Mouse (Mus musculus) limb, embryonic 13.5 days (tissue): ENCODE measurements around the gene Hist1h4k. TPM values are rescaled to one million over a fixed set of nuclear protein-coding genes. Genes with fewer than 3 reads are reported as not detected.
"Not testable (repeated sequence)": the region's sequence is repeated elsewhere in the genome, so short reads cannot be mapped to it uniquely, and the experiment has no call there.

Source experiments
- ATAC-seq: fragments of 200-750 bp; cut with Nextera tagmentation; 2 replicates; pipeline ENCODE4 v1.8.0; 2017; ENCODE audit warnings: low read depth, moderate number of reproducible peaks, moderate TSS enrichment; ENCODE audit not compliant: low FRiP score
- H3K27ac ChIP-seq: fragments of 300-500 bp; sonication (generic); 2 replicates; pipeline ENCODE4 v1.5.1; 2015; ENCODE audit warnings: inconsistent platforms, mild to moderate bottlenecking, moderate library complexity
- H3K27me3 ChIP-seq: fragments of 300-500 bp; sonication (generic); 2 replicates; pipeline ENCODE4 v1.6.1; 2015; ENCODE audit warnings: mild to moderate bottlenecking, inconsistent platforms
- H3K36me3 ChIP-seq: fragments of 300-500 bp; sonication (generic); 2 replicates; pipeline ENCODE4 v1.6.1; 2015; ENCODE audit warnings: inconsistent platforms, mild to moderate bottlenecking, moderate library complexity
- H3K4me1 ChIP-seq: fragments of 300-500 bp; sonication (generic); 2 replicates; pipeline ENCODE4 v1.6.1; 2015; ENCODE audit warnings: inconsistent platforms
- H3K4me2 ChIP-seq: fragments of 300-500 bp; sonication (generic); replicated peaks from 2 replicates; pipeline ENCODE4 v1.6.1; 2015; ENCODE audit warnings: inconsistent platforms, mild to moderate bottlenecking, moderate library complexity
- H3K4me3 ChIP-seq: fragments of 300-500 bp; sonication (generic); 2 replicates; pipeline ENCODE4 v1.5.1; 2015; ENCODE audit warnings: moderate library complexity, mild to moderate bottlenecking, inconsistent platforms
- H3K9ac ChIP-seq: fragments of 300-500 bp; sonication (generic); 2 replicates; pipeline ENCODE4 v1.6.1; 2015; ENCODE audit warnings: mild to moderate bottlenecking, inconsistent platforms
- H3K9me3 ChIP-seq: fragments of 300-500 bp; sonication (generic); 2 replicates; pipeline ENCODE4 v1.6.1; 2016; ENCODE audit warnings: inconsistent platforms
- WGBS: fragments of 180-500 bp; shearing (Covaris S2); methylation state at CpG from one replicate; pipeline ENCODE4 v1.1.7; 2015; 5-methylcytosine and 5-hydroxymethylcytosine counted together
- polyA plus RNA-seq: library from polyadenylated mRNA; unstranded; fragments of >200 nt; fragmentation: Nextera tagmentation; extraction: Ambion mirVana; gene quantifications from 2 replicates; pipeline ENCODE4 v1.2.1, GENCODE M21; 2015

The Hist1h4k gene
- polyA plus RNA-seq, 1 experiment from 2014 or later = 8.4 TPM

DNA sequence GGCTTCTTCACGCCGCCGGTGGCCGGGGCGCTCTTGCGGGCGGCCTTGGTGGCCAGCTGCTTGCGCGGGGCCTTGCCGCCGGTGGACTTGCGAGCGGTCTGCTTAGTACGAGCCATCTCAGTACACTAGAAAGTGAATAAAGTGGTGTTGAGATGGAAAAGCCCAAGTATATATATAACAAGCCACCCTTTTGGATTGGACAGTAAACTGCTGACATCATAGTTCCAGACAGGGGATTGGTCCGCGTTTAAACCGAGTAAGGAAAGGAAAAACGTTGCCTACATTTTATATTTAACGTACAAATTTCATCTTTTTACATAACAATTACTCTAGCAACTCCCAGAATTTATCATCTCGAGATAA is 32.9 kb upstream of the Hist1h4k start, which contains the start of gene Hist1h3i:
Gene Hist1h3i, minus strand, starts transcription at position 116 of the 363 bp plus-strand sequence.
- no peaks in the 10 kb centered on the region for H3K9me3 ChIP-seq
- peak within 1 kb of the TSS; percentile 49 for H3K4me3 ChIP-seq
- H3K27ac ChIP-seq = peak within 1 kb of the TSS; percentile 87
- 0% methylated on average over 13 of the region's 20 CpGs for WGBS
- peaks cover 34% of the 10 kb centered on the region for H3K4me1 ChIP-seq
- peak; percentile 78 for ATAC-seq
- no peaks in the 10 kb centered on the region for H3K36me3 ChIP-seq
- H3K27me3 ChIP-seq = no peaks in the 10 kb centered on the region
- H3K4me2 ChIP-seq = peak within 1 kb of the TSS; percentile 80
- peak within 1 kb of the TSS; percentile 77 for H3K9ac ChIP-seq

DNA sequence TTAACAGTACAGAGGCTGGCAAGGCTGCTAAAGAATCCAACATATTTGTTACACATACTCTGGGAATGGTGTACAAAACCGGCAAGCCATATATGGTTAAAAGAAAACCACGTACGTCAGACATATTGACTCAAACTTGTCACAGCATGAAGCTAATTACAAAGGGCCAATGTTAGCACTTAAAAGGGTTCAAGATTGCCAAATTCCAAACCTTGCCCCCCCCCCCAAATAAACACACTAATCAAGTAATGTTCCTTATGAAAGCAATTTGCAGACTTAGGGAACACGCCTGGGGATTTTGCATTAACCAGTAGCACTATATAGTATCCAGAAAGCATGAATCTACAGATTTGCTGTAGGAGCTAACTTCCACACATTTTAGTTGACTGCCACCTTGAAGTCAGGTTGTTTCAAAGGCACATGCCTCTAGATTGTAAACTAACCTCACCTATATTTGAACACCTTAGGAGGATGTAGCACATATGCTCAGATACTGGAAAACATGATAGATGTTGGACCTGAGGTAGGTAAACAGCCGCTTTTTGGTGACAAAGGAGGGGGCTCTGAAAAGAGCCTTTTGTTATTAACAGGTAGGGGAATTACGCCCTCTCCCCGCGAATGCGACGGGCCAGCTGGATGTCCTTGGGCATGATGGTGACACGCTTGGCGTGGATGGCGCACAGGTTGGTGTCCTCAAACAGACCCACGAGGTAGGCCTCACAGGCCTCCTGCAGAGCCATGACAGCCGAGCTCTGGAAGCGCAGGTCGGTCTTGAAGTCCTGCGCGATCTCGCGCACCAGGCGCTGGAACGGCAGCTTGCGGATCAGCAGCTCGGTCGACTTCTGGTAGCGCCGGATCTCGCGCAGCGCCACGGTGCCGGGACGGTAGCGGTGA is 32.3 kb upstream of the Hist1h4k start:
- H3K36me3 ChIP-seq, ATAC-seq, H3K27me3 ChIP-seq, H3K9me3 ChIP-seq: not testable (repeated sequence)
- Histone ChIP-seq H3K4me1 (peaks cover 33% of the 10 kb centered on the region), H3K4me2 (peak overlapping the region; percentile 80), H3K4me3 (peak overlapping the region; percentile 49), H3K9ac (peak overlapping the region; percentile 77), H3K27ac (peak overlapping the region; percentile 87)
- WGBS = under 1% methylated on average over 19 of the region's 35 CpGs

GRCm38 (mm10) chr13:21781639-21782038 is 31.3 kb upstream of the Hist1h4k start:
- peaks cover 33% of the 10 kb centered on the region for H3K4me1 ChIP-seq
- H3K27ac ChIP-seq = no peak overlapping the region; the same call in 1 of the 2 replicates
- no peaks in the 10 kb centered on the region for H3K36me3 ChIP-seq
- no peak for ATAC-seq
- no peak overlapping the region for H3K4me3 ChIP-seq
- 93% methylated on average over 1 of the region's 1 CpGs for whole genome bisulfite sequencing
- no peaks in the 10 kb centered on the region for H3K9me3 ChIP-seq
- no peaks in the 10 kb centered on the region for H3K27me3 ChIP-seq
- no peak overlapping the region for H3K9ac ChIP-seq
- no peak overlapping the region for H3K4me2 ChIP-seq

DNA sequence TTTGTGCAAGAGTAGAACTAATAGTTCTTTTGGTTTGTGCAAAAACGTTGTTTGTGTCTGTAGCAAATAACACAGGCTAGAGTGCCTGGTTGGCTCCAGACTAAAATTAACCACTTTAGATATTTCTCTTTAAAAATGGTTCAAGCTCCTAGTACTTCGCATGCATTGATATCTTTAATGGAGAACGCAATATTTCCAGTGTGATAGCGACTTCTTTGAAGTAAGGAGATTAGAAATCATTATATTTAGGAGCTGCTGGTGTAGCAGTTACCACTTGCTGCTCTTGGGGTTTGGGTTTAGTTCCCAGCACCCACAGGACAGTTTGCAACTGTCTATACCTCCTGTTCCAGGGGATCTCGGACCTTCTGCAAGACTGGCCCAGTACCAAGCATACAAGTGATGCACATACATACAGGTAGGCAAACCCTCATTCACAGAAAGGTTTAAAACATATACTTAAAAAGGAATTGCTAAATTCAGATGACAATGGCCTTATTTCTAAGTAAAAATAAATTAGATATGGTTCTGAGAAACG is 30.8 kb upstream of the Hist1h4k start:
- H3K9ac ChIP-seq = peak overlapping the region; percentile 85; the same call in 1 of the 2 replicates
- peak overlapping the region; percentile 90 for H3K4me2 ChIP-seq
- H3K4me1 ChIP-seq = peaks cover 32% of the 10 kb centered on the region
- H3K9me3 ChIP-seq = no peaks in the 10 kb centered on the region
- 42% methylated on average over 6 of the region's 6 CpGs for WGBS
- H3K36me3 ChIP-seq = no peaks in the 10 kb centered on the region
- peak overlapping the region; percentile 59 for H3K4me3 ChIP-seq
- no peaks in the 10 kb centered on the region for H3K27me3 ChIP-seq
- ATAC-seq = no peak
- peak overlapping the region; percentile 97 for H3K27ac ChIP-seq

DNA sequence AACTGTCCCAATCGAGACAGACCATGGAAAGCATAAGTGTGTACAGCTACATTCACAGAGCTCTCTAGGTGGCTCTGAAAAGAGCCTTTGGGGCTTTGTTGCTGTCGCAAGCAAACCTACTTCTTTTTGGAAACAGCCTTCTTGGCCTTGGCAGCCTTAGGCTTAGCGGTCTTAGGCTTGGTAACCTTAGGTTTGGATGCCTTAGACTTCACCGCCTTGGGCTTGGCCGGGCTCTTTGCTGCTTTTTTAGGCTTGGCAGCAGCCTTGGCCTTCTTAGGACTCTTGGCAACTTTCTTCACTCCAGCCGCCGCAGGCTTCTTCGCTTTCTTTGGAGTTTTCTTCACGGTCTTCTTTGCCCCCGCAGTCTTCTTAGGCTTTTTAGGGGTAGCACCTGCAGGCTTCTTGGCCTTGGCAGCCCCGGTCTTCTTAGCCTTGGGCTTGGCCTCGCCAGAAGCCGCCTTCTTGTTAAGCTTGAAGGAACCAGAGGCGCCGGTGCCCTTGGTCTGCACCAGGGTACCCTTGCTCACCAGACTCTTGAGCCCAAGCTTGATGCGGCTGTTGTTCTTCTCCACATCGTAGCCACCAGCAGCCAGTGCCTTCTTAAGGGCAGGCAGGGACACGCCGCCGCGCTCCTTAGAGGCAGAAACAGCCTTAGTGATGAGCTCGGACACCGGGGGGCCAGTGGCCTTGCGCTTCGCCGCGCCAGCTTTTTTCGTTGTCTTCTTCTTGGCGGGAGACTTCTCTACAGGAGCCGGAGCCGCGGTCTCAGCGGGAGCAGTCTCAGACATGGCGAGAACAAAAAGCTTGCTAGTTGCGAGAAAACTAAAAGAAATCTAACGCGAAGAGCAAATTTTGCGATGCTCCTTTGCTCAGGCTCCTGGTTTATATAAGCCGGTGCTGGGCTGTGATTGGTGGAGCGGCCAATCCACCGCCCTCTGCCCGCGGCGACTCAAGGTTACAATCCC is 29.7 kb upstream of the Hist1h4k start, which contains the start of gene Hist1h1b:
Gene Hist1h1b, minus strand, starts transcription at position 859 of the 965 bp plus-strand sequence.
- Histone ChIP-seq H3K9ac (peak within 1 kb of the TSS; percentile 85), H3K9me3 (no peaks in the 10 kb centered on the region), H3K4me1 (peaks cover 25% of the 10 kb centered on the region), H3K4me2 (peak within 1 kb of the TSS; percentile 90), H3K27me3 (no peaks in the 10 kb centered on the region), H3K27ac (peak within 1 kb of the TSS; percentile 97), H3K36me3 (no peaks in the 10 kb centered on the region), H3K4me3 (peak within 1 kb of the TSS; percentile 59)
- WGBS = under 1% methylated on average over 44 of the region's 44 CpGs
- peak; percentile 30 for ATAC-seq

DNA sequence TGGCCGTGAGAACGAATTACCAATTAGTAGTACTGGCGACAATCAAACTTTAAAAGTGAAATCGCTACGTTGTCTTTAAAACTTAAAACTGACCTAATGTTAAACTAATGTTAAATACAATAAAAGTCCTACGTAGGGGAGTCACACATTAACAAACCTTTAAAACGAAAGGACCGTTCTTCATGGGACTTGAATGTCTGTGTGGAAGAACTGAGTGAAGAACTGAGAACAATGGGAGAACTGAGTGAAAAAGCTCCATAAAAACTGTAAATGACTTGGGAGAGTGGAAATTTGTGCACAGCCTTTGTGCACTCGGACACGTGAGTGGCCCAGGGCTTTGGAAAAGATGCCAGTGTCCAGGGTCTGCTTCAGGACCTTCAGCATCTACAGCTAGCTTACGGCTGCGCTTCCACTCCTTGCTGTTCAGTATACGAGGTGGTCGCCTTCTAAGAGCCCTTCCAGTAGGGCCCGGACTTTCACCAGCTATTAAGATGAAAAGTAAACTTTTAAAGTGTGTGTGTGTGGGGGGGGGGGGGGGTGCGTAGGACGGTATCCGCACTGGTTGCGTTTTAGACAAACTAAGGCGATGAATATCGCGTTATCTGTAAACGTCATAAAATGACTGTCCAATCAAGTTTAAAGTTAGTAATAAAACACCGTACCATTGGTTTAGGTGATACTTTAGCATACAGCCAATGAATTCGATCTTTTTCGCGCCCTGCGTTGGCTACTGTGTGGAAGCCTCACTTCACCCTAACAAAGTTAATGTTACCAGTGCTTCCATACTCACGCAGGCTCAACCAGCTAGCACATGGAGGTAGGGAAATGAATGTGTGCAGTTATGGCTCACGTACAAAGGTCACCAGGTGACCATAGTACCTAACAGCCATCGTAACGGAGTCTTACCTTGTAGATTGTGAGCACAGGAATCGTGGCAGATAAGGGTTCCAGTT is 28.8 kb upstream of the Hist1h4k start:
- H3K4me2 ChIP-seq = peak overlapping the region; percentile 90
- H3K4me1 ChIP-seq = peaks cover 20% of the 10 kb centered on the region
- no peaks in the 10 kb centered on the region for H3K9me3 ChIP-seq
- 4% methylated on average over 33 of the region's 33 CpGs for WGBS
- peak overlapping the region; percentile 85 for H3K9ac ChIP-seq
- ATAC-seq = peak; percentile 88
- H3K4me3 ChIP-seq = peak overlapping the region; percentile 59
- H3K27me3 ChIP-seq = no peaks in the 10 kb centered on the region
- peak overlapping the region; percentile 97 for H3K27ac ChIP-seq
- H3K36me3 ChIP-seq = no peaks in the 10 kb centered on the region

DNA sequence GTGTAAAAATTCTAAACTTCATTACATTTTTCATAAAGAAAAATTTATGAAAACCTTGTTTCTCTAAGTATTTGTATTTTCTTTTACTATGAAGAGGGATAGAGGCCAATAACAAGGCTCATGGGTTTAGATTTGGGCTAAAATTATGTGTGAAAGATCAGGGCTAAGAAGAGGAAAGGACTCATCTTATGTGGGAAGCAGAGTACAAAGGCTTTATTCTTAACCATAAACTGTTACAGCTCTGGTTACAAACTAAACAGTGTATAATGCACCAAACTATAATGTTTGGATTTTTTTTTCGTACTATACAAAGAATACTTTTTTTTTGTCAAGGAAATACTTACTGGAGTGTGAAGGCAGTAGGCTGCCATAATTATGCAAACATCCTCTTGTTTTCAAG is 5.4 kb upstream of the Hist1h4k start:
- no peaks in the 10 kb centered on the region for H3K9me3 ChIP-seq
- no peaks in the 10 kb centered on the region for H3K36me3 ChIP-seq
- ATAC-seq = no peak
- no peak overlapping the region for H3K4me3 ChIP-seq
- H3K27ac ChIP-seq = no peak overlapping the region
- 77% methylated on average over 1 of the region's 1 CpGs for WGBS
- peak overlapping the region; percentile 41; the same call in 1 of the 2 replicates for H3K4me2 ChIP-seq
- no peaks in the 10 kb centered on the region for H3K27me3 ChIP-seq
- peaks cover 18% of the 10 kb centered on the region for H3K4me1 ChIP-seq
- no peak overlapping the region for H3K9ac ChIP-seq

DNA sequence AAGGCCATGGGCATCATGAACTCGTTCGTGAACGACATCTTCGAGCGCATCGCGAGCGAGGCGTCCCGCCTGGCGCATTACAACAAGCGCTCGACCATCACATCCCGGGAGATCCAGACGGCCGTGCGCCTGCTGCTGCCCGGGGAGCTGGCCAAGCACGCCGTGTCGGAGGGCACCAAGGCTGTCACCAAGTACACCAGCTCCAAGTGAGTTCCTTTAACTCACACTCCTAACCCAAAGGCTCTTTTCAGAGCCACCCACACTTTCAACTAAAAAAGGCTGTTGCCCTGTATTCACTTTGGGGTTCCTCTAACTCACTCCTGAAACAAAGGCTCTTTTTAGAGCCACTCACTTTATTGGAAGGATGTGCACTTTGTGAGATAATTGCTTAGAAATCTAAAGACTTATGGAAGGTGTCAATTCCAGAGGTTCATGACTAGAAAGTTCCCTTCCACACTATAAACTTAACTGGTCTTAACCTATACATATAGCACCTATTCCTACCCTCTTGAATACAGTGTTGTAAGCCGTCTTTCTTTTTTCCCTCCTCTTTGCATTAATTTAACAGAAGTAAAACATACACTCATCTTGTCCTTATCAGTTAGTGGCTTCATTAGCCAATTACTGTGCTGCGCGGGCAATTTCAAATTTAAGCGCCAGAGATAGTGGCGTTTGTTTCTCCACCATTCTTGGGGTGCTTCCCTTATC is 4.1 kb upstream of the Hist1h4k start:
- peak overlapping the region; percentile 75 for H3K4me2 ChIP-seq
- WGBS = under 1% methylated on average over 26 of the region's 26 CpGs
- H3K36me3 ChIP-seq, H3K27me3 ChIP-seq, H3K9me3 ChIP-seq, ATAC-seq: not testable (repeated sequence)
- H3K4me3 ChIP-seq = peak overlapping the region; percentile 46
- H3K4me1 ChIP-seq = peaks cover 20% of the 10 kb centered on the region
- peak overlapping the region; percentile 65 for H3K9ac ChIP-seq
- peak overlapping the region; percentile 93 for H3K27ac ChIP-seq

DNA sequence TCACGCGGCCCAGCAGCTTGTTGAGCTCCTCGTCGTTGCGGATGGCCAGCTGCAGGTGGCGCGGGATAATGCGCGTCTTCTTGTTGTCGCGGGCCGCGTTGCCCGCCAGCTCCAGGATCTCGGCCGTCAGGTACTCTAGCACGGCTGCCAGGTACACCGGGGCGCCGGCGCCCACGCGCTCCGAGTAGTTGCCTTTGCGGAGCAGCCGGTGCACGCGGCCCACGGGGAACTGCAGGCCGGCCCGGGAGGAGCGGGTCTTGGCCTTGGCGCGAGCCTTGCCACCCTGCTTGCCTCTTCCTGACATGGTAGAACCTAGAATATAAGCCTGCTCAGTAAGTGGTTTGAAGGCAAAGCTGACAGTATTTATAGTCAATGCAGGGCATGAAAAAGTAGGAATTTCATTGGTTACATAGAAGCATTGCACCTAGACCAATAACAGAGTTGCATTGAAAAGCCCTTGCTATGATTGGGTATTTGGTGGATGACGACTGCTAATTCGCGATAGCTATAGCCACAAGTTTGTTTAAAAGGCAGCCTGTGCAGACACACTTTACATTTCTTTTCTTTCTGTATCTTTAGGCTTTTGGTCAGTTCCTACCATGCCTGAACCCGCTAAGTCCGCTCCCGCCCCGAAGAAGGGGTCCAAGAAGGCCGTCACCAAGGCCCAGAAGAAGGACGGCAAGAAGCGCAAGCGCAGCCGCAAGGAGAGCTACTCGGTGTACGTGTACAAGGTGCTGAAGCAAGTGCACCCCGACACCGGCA is 3.4 kb upstream of the Hist1h4k start, which contains the start of the genes Hist1h2ak and Hist1h2bn:
Gene Hist1h2ak, minus strand, starts transcription at position 304 of the 762 bp plus-strand sequence.
Gene Hist1h2bn, plus strand, starts transcription at position 600 of the 762 bp plus-strand sequence.
- under 1% methylated on average over 48 of the region's 50 CpGs for WGBS
- H3K9ac ChIP-seq = peak within 1 kb of the TSS; percentile 78
- H3K4me1 ChIP-seq = peaks cover 27% of the 10 kb centered on the region
- not testable (repeated sequence) for H3K36me3 ChIP-seq, H3K27me3 ChIP-seq, H3K9me3 ChIP-seq
- peak; percentile 94 for ATAC-seq
- peak within 1 kb of the TSS; percentile 46 for H3K4me3 ChIP-seq
- H3K27ac ChIP-seq = peak within 1 kb of the TSS; percentile 93
- H3K4me2 ChIP-seq = peak within 1 kb of the TSS; percentile 75

- Histone ChIP-seq H3K27ac (peak overlapping the region; percentile 93), H3K4me3 (peak overlapping the region; percentile 46), H3K9ac (peak overlapping the region; percentile 78), H3K4me1 (peaks cover 31% of the 10 kb centered on the region), H3K9me3 (no peaks in the 10 kb centered on the region), H3K4me2 (peak overlapping the region; percentile 75), H3K36me3 (no peaks in the 10 kb centered on the region), H3K27me3 (no peaks in the 10 kb centered on the region)
- no peak for ATAC-seq
- 1% methylated on average over 10 of the region's 10 CpGs for WGBS
Measured at GRCm38 (mm10) chr13:21753051-21753523, 2.8 kb upstream of the Hist1h4k start.
